Mouse (Mus musculus) liver, postnatal 0 days (tissue): Measurements from ENCODE around the gene Cops9. TPM values are rescaled to one million over a fixed set of nuclear protein-coding genes. Genes with fewer than 3 reads are reported as not detected.

Experiments used
- ATAC-seq: fragments of 200-750 bp; cut with Nextera tagmentation; 2 replicates; pipeline ENCODE4 v1.8.0; 2017; ENCODE audit warnings: mild to moderate bottlenecking, moderate library complexity
- DNase-seq: peaks from one replicate; pipeline ENCODE4 v3.0.0-alpha.2; 2016
- H3K27ac ChIP-seq: fragments of 300-500 bp; sonication (generic); 2 replicates; pipeline ENCODE4 v1.5.1; 2014; ENCODE audit warnings: antibody characterized with exemption, moderate library complexity, mild to moderate bottlenecking, low read depth
- H3K27me3 ChIP-seq: fragments of 300-500 bp; sonication (generic); 2 replicates; pipeline ENCODE4 v1.6.1; 2014; ENCODE audit warnings: low read length, control low read depth, mixed read lengths; ENCODE audit not compliant: insufficient read depth
- H3K36me3 ChIP-seq: fragments of 300-500 bp; sonication (generic); replicated peaks from 2 replicates; pipeline ENCODE4 v1.6.1; 2014; ENCODE audit warnings: mild to moderate bottlenecking, control low read depth, low read length, moderate library complexity, mixed read lengths; ENCODE audit not compliant: insufficient read depth
- H3K4me1 ChIP-seq: fragments of 300-500 bp; sonication (generic); 2 replicates; pipeline ENCODE4 v1.6.1; 2014; ENCODE audit warnings: antibody characterized with exemption, mild to moderate bottlenecking, control low read depth; ENCODE audit not compliant: insufficient read depth
- H3K4me2 ChIP-seq: fragments of 300-500 bp; sonication (generic); 2 replicates; pipeline ENCODE4 v1.6.1; 2014; ENCODE audit warnings: low read depth, mild to moderate bottlenecking, low read length, moderate library complexity, mixed read lengths
- H3K4me3 ChIP-seq: fragments of 300-500 bp; sonication (generic); 2 replicates; pipeline ENCODE4 v1.5.1; 2014; ENCODE audit warnings: low read depth, low read length
- H3K9ac ChIP-seq: fragments of 300-500 bp; sonication (generic); replicated peaks from 2 replicates; pipeline ENCODE4 v1.6.1; 2014; ENCODE audit warnings: mild to moderate bottlenecking, moderate library complexity
- H3K9me3 ChIP-seq: fragments of 300-500 bp; sonication (generic); 2 replicates; pipeline ENCODE4 v1.6.1; 2016; ENCODE audit warnings: mild to moderate bottlenecking, control low read depth, low read length, mixed read lengths
- CTCF ChIP-seq: sonication (generic); IDR thresholded peaks from 2 replicates; pipeline ENCODE4 v1.5.1; 2016; ENCODE audit warnings: antibody characterized with exemption, low read depth
- EP300 ChIP-seq: IDR thresholded peaks from 2 replicates; pipeline ENCODE4 v1.6.1; 2016; ENCODE audit warnings: antibody characterized with exemption, low read depth, mild to moderate bottlenecking
- WGBS: fragments of 180-500 bp; shearing (Covaris S2); extraction: QIAGEN DNeasy Blood & Tissue Kit; methylation state at CpG from one replicate; pipeline ENCODE4 v1.1.7; 2014; ENCODE audit not compliant: insufficient replicate concordance; 5-methylcytosine and 5-hydroxymethylcytosine counted together
- polyA plus RNA-seq: library from polyadenylated mRNA; unstranded; fragments of >200 nt; fragmentation: Nextera tagmentation; extraction: Ambion mirVana; gene quantifications from 2 replicates; pipeline ENCODE4 v1.2.1, GENCODE M21; 2015

Cops9 gene
- polyA plus RNA-seq, 1 experiment from 2014 or later: 222 TPM

DNA sequence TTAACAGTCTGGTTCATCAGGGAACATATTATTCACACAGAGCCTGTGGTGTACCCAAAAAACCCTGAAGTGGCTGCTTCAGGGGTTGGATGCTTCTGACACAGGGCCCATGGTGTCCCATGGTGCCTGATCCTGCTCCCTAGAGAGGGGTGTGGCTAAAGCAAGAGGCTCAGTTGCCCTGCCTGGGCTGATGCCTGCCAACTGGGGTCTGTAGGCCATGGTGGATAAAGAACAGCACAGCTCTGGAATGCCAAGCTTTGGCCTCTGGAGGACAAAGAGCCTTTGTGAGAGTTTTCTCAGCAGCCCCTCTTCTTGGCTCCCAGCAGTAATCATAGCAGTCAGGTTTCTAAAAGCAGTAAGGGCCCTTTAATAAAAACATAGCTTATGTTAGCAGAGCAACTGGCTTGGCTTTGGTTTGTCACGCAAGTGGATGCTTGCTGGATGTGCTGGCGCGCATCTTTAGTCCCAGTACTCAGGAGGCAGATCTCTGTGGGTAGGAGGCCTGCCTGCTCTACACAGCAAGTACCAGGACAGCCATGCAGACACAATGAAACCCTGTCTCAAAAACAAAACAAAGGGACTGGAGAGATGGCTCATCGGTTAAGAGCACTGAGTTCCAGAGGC is 6.7 kb downstream of the Cops9 start:
- H3K27ac ChIP-seq: no peak overlapping the region
- TF ChIP-seq EP300 (no peak), CTCF (no peak)
- peaks cover 19% of the 10 kb centered on the region for H3K36me3 ChIP-seq
- no peak for ATAC-seq
- no peaks in the 10 kb centered on the region for H3K27me3 ChIP-seq
- H3K9ac ChIP-seq: no peak overlapping the region
- 84% methylated on average over 4 of the region's 4 CpGs for WGBS
- peak; percentile 9 for DNase-seq
- H3K9me3 ChIP-seq: no peaks in the 10 kb centered on the region
- peaks cover 3% of the 10 kb centered on the region for H3K4me1 ChIP-seq
- no peak overlapping the region for H3K4me3 ChIP-seq
- H3K4me2 ChIP-seq: no peak overlapping the region

DNA sequence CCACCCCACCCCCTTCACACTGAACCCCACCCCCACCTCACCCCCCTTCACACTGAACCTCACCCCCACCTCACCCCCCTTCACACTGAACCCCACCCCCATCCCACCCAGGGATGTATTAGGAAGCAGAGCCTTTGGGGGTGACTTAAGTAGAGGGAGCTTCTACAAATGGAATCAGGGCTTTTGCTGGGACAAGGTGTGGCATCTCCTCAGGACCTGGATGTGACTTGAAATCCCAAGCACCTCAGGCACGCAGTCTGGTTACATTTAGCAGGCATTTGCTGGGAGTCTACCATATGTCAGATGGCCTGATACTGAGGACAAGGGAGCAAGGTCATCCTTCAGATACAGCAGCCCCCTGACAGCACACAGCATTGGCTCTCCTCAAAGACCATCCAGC is 7.2 kb downstream of the Cops9 start:
- TF ChIP-seq CTCF: no peak
- Histone ChIP-seq H3K4me2 (no peak overlapping the region), H3K4me3 (no peak overlapping the region), H3K9me3 (no peaks in the 10 kb centered on the region), H3K27me3 (no peaks in the 10 kb centered on the region), H3K9ac (no peak overlapping the region), H3K36me3 (peaks cover 16% of the 10 kb centered on the region), H3K27ac (no peak overlapping the region), H3K4me1 (no peaks in the 10 kb centered on the region; the same call in none of the 2 replicates)
- ATAC-seq: no peak
- WGBS: 70% methylated on average over 1 of the region's 1 CpGs
- peak; percentile 8 for DNase-seq

DNA sequence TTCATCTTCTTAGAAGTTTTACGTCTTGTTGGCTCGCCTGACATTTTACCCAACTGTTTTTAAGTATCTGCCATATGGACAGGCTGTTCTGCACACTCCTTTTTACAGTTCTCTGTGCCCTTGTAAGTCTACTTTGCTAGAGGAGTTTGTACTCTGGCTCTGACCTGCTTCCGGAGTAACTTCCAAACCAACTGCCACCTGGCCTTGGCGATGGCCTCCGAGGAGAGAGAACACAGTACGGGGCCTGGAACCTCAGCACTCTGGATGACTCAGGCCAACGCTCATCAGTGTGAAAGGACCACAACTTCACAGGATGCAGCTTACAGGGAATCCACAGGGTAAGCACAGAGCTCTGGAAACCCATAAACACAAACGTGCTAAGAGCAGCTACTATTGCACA is 8.1 kb downstream of the Cops9 start:
- no peak overlapping the region for H3K4me2 ChIP-seq
- peaks cover 12% of the 10 kb centered on the region; the same call in 1 of the 2 replicates for H3K36me3 ChIP-seq
- H3K9me3 ChIP-seq: no peaks in the 10 kb centered on the region
- H3K27me3 ChIP-seq: no peaks in the 10 kb centered on the region
- no peak overlapping the region for H3K9ac ChIP-seq
- DNase-seq (peak; percentile 7), ATAC-seq (no peak)
- no peak overlapping the region for H3K4me3 ChIP-seq
- H3K27ac ChIP-seq: no peak overlapping the region
- WGBS: 73% methylated on average over 8 of the region's 8 CpGs
- no peak for TF ChIP-seq EP300
- TF ChIP-seq CTCF: no peak
- no peaks in the 10 kb centered on the region for H3K4me1 ChIP-seq

DNA sequence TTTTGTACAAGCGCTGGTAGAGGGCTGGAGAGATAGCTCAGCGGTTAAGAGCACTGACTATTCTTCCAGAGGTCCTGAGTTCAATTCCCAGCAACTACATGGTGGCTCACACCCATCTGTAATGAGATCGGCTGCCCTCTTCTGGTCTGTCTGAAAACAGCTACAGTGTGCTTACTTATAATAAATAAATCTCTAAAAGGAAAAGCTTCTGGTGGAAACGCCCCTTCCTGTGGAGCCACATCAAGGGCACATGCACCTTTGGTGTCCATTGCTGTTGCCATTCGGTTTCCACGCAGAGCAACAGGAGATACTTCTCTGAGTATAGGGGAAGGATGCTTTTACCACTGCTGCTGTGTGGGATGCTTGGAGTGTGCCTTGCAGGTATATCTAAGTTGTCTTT is 8.8 kb downstream of the Cops9 start:
- no peak for ATAC-seq
- Histone ChIP-seq H3K9me3 (no peaks in the 10 kb centered on the region), H3K4me3 (no peak overlapping the region), H3K4me2 (no peak overlapping the region), H3K27me3 (no peaks in the 10 kb centered on the region), H3K9ac (no peak overlapping the region), H3K36me3 (peaks cover 12% of the 10 kb centered on the region; the same call in 1 of the 2 replicates), H3K27ac (no peak overlapping the region), H3K4me1 (no peaks in the 10 kb centered on the region)
- TF ChIP-seq EP300 (no peak), CTCF (0 out of 2 replicates have a peak, but pooled peaks have one; percentile 1)
- 56% methylated on average over 6 of the region's 6 CpGs for WGBS
- DNase-seq: peak; percentile 7

DNA sequence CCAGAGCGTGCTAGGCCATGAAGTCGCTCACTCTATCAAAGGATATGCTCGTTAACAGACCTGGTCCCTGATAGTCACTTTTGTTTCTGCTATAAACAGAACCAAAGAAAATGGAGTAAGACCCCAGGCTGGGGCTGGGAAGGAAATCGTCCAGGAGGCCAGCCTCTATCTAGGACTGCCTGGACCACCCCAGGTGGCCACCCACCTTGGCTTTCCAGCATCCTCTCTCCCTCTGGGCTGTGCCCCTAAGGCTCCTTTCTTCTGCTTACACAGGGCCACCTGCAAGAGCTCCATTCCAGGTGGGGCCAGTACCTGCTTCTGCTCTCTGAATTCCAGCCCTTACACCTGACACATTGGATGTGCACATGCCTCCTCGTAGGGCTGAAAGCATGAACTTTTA is 9.6 kb downstream of the Cops9 start:
- H3K27ac ChIP-seq: no peak overlapping the region
- H3K9me3 ChIP-seq: no peaks in the 10 kb centered on the region
- no peak overlapping the region for H3K4me2 ChIP-seq
- WGBS: 73% methylated on average over 5 of the region's 5 CpGs
- ATAC-seq (no peak), DNase-seq (peak; percentile 6)
- TF ChIP-seq CTCF (no peak), EP300 (no peak)
- no peaks in the 10 kb centered on the region for H3K4me1 ChIP-seq
- H3K9ac ChIP-seq: no peak overlapping the region
- no peak overlapping the region for H3K4me3 ChIP-seq
- peaks cover 9% of the 10 kb centered on the region; the same call in 1 of the 2 replicates for H3K36me3 ChIP-seq
- no peaks in the 10 kb centered on the region for H3K27me3 ChIP-seq

DNA sequence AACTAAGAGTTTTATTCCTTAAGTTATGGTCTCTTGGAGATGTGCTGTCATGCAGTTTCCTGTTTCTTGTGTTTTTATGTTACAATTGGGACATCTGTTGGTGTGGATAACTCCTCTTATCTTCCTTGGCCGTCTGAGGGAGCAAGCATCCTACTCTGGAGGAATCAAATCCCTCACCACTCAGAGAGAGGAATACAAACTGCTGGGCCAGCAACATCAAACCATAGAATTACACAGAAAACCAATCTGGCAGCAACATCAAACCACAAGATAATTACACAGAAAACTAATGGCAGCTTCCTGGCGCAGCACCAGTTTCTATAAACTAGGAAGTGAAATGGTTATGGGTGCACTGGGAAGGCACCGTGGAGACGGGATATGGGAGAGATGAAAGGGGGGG is 13.6 kb downstream of the Cops9 start:
- H3K27ac ChIP-seq: no peak overlapping the region
- 0 out of 2 replicates have a peak, but pooled peaks cover 3% of the 10 kb centered on the region for H3K27me3 ChIP-seq
- DNase-seq: no peak
- H3K9ac ChIP-seq: no peak overlapping the region
- no peak overlapping the region for H3K4me2 ChIP-seq
- H3K9me3 ChIP-seq: no peaks in the 10 kb centered on the region
- TF ChIP-seq EP300: no peak
- TF ChIP-seq CTCF: no peak
- WGBS: 43% methylated on average over 4 of the region's 4 CpGs
- H3K4me1 ChIP-seq: no peaks in the 10 kb centered on the region
- no peaks in the 10 kb centered on the region for H3K36me3 ChIP-seq
- no peak for ATAC-seq
- no peak overlapping the region for H3K4me3 ChIP-seq

DNA sequence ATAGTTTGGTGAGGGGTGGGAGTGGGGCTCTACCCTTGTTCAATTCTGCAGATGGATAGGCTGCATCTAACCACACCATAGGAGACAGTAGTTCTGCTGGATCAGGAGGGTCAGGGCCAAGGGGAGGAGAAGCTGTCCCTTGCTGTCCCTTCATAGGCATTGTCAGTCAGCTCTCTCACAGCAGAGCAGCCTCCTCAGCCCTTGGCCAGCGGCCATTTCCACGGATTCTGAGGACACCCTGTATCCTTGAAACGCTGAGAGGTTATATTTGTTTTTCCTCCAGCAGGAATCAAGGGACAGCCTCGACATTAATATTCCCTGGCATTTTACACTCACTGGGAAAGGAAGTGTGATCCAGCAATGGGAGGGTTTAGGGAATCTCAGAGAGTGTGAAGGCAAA is 23.4 kb downstream of the Cops9 start:
- no peaks in the 10 kb centered on the region for H3K27me3 ChIP-seq
- H3K9me3 ChIP-seq: no peaks in the 10 kb centered on the region
- DNase-seq: no peak
- H3K36me3 ChIP-seq: no peaks in the 10 kb centered on the region
- H3K27ac ChIP-seq: no peak overlapping the region
- TF ChIP-seq EP300 (no peak), CTCF (no peak)
- H3K4me1 ChIP-seq: no peaks in the 10 kb centered on the region
- no peak for ATAC-seq
- H3K9ac ChIP-seq: no peak overlapping the region
- H3K4me3 ChIP-seq: no peak overlapping the region
- no peak overlapping the region for H3K4me2 ChIP-seq
- WGBS: 48% methylated on average over 4 of the region's 4 CpGs
